Mouse (Mus musculus): ENCODE data around the gene Dkk2. TPM values are rescaled to one million over a fixed set of nuclear protein-coding genes. Genes with fewer than 3 reads are reported as not detected.
A peak's percentile ranks its signal among the peaks of the same experiment; 100 is the strongest.

The Dkk2 gene
- polyA plus RNA-seq, 1 experiment from 2014 or later, result 11.3 TPM

DNA sequence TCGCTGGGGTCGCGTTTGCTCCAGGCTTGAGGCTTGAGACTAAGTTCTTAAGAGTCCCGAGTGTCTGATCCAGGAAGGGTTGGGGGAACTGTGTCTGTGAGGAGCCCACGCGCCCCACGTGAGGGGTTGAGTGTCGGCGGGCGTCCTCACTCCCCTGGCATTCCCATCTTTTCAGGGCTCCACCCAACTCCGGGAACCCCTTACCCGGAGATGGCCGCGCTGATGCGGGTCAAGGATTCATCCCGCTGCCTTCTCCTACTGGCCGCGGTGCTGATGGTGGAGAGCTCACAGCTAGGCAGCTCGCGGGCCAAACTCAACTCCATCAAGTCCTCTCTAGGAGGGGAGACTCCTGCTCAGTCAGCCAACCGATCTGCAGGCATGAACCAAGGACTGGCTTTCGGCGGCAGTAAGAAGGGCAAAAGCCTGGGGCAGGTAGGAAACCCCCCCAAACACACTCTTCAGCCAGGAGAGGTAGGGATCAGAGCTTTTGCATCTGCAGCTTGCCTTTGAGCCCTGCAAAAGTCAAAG is 795 bp downstream of the Dkk2 start:
- Histone ChIP-seq H3K4me2 (replicated peaks) (peak overlapping the region; percentile 95), H3K27me3 (peaks cover 37% of the 10 kb centered on the region), H3K4me3 (peak overlapping the region; percentile 46), H3K4me1 (peaks cover 34% of the 10 kb centered on the region), H3K9ac (peak overlapping the region; percentile 46), H3K9me3 (replicated peaks) (no peaks in the 10 kb centered on the region), H3K27ac (no peak overlapping the region), H3K36me3 (no peaks in the 10 kb centered on the region)
- WGBS, result under 1% methylated on average over 23 of the region's 23 CpGs
- peak; percentile 9; the same call in 1 of the 2 replicates for ATAC-seq (ENCODE audit: low FRiP score)

DNA sequence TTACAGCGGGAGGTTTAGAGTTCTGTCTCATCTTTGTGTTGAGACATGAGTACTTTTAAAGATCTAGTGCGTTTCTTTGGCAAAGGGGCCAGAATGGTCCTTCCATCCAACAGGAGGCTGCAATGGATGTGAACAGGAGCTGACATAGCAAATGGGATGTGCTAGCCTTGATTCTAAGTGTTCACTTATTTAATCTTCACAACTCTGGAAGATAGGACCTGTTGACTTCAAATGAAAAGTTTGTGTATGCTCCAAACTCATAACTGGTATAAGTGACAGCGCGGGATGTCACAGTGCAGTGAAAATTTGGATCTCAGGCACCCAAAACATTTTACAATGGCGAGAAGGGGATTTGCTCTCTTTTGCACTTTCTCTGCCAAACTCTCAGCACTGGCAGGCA is 1.4 kb downstream of the Dkk2 start:
- H3K27ac ChIP-seq, result no peak overlapping the region
- H3K4me3 ChIP-seq, result peak overlapping the region; percentile 46
- peaks cover 37% of the 10 kb centered on the region for H3K27me3 ChIP-seq
- no peaks in the 10 kb centered on the region for H3K36me3 ChIP-seq
- H3K9ac ChIP-seq, result no peak overlapping the region
- peak overlapping the region; percentile 95 for H3K4me2 ChIP-seq (replicated peaks)
- no peaks in the 10 kb centered on the region for H3K9me3 ChIP-seq (replicated peaks)
- 25% methylated on average over 5 of the region's 5 CpGs for WGBS
- no peak for ATAC-seq (ENCODE audit: low FRiP score)
- peaks cover 34% of the 10 kb centered on the region for H3K4me1 ChIP-seq

DNA sequence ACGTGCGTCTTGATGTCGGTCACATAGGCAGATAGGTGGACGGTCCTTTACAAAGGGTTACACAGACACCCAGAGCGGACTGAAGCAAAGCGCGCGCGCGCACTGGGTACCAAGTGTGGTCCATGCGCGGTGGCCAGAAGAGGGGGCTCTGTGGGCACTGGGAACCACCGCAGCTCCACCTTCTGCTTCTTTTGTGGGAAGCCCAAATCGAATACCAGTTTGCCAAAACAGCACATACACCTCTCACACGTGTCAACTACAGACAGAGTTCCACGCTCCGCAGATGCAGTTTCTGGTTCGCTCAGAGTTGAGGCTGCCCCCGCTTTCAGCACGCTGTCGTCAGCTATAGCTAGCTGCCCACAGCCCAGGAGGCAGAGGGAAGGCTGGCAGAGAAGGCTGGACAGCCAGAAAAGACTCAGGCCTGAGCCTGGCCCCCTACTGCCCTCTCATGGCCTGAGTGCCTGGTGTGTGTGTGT is 2.0 kb downstream of the Dkk2 start:
- Histone ChIP-seq H3K4me2 (replicated peaks) (peak overlapping the region; percentile 95), H3K4me1 (peaks cover 34% of the 10 kb centered on the region), H3K27ac (no peak overlapping the region), H3K9me3 (replicated peaks) (no peaks in the 10 kb centered on the region), H3K9ac (peak overlapping the region; percentile 64), H3K4me3 (peak overlapping the region; percentile 46), H3K27me3 (peaks cover 37% of the 10 kb centered on the region), H3K36me3 (no peaks in the 10 kb centered on the region)
- under 1% methylated on average over 21 of the region's 21 CpGs for WGBS
- ATAC-seq (ENCODE audit: low FRiP score), result peak; percentile 88

GRCm38 (mm10) chr3:132092983-132093382 is 7.9 kb downstream of the Dkk2 start:
- 93% methylated on average over 3 of the region's 3 CpGs for WGBS
- H3K4me1 ChIP-seq, result no peaks in the 10 kb centered on the region
- no peaks in the 10 kb centered on the region; the same call in 1 of the 2 replicates for H3K9me3 ChIP-seq (replicated peaks)
- no peak overlapping the region for H3K4me3 ChIP-seq
- no peaks in the 10 kb centered on the region for H3K36me3 ChIP-seq
- H3K9ac ChIP-seq, result no peak overlapping the region
- no peak for ATAC-seq (ENCODE audit: low FRiP score)
- H3K27ac ChIP-seq, result no peak overlapping the region
- H3K27me3 ChIP-seq, result no peaks in the 10 kb centered on the region
- no peak overlapping the region for H3K4me2 ChIP-seq (replicated peaks)

DNA sequence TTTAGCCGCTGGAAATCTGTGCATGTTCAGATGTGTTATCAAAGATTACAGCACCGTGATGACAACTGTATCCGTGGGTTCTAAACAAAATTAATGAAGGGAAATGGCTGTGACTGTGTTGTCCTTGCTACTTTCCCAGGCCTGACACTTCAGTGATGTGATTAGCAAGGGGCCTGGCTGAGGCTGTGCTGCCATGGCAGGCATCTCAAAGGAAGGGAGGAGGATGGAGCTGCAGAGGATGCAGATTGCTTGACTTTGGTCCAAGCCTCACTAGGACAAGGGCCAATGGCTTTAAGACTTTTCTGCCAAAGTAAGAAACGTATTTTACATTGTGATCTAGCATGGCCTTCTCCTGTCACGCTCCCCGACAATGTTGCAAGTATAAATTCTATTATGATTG is 11.2 kb downstream of the Dkk2 start:
- WGBS, result 85% methylated on average over 6 of the region's 6 CpGs

GRCm38 (mm10) chr3:132100746-132101145 is 15.7 kb downstream of the Dkk2 start:
- no peak overlapping the region for H3K4me3 ChIP-seq
- H3K9ac ChIP-seq, result no peak overlapping the region
- WGBS, result 80% methylated on average over 3 of the region's 3 CpGs
- ATAC-seq (ENCODE audit: low FRiP score), result no peak
- H3K4me2 ChIP-seq (replicated peaks), result no peak overlapping the region
- H3K36me3 ChIP-seq, result no peaks in the 10 kb centered on the region
- no peaks in the 10 kb centered on the region for H3K4me1 ChIP-seq
- H3K27me3 ChIP-seq, result no peaks in the 10 kb centered on the region
- H3K27ac ChIP-seq, result no peak overlapping the region
- no peaks in the 10 kb centered on the region for H3K9me3 ChIP-seq (replicated peaks)

More for the DNA sequence above, 11.2 kb downstream of the Dkk2 start:
- no peak for ATAC-seq (ENCODE audit: low FRiP score)
- H3K36me3 ChIP-seq, result no peaks in the 10 kb centered on the region
- no peak overlapping the region for H3K9ac ChIP-seq
- no peak overlapping the region for H3K4me3 ChIP-seq
- H3K9me3 ChIP-seq (replicated peaks), result no peaks in the 10 kb centered on the region; the same call in 1 of the 2 replicates
- H3K4me1 ChIP-seq, result no peaks in the 10 kb centered on the region
- no peaks in the 10 kb centered on the region for H3K27me3 ChIP-seq
- no peak overlapping the region for H3K4me2 ChIP-seq (replicated peaks)
- no peak overlapping the region for H3K27ac ChIP-seq

- Histone ChIP-seq H3K4me2 (replicated peaks) (no peak overlapping the region), H3K4me1 (no peaks in the 10 kb centered on the region), H3K27ac (no peak overlapping the region), H3K36me3 (no peaks in the 10 kb centered on the region), H3K9ac (no peak overlapping the region), H3K27me3 (no peaks in the 10 kb centered on the region), H3K9me3 (replicated peaks) (no peaks in the 10 kb centered on the region), H3K4me3 (no peak overlapping the region)
- ATAC-seq (ENCODE audit: low FRiP score), result no peak
- 67% methylated on average over 9 of the region's 9 CpGs for WGBS
Observed at GRCm38 (mm10) chr3:132103020-132103419, 17.9 kb downstream of the Dkk2 start.

- ATAC-seq (ENCODE audit: low FRiP score), result no peak
- 49% methylated on average over 7 of the region's 7 CpGs for WGBS
- H3K4me1 ChIP-seq, result no peaks in the 10 kb centered on the region
- no peak overlapping the region for H3K9ac ChIP-seq
- no peak overlapping the region for H3K4me3 ChIP-seq
- no peaks in the 10 kb centered on the region for H3K9me3 ChIP-seq (replicated peaks)
- no peaks in the 10 kb centered on the region for H3K27me3 ChIP-seq
- no peak overlapping the region for H3K27ac ChIP-seq
- no peaks in the 10 kb centered on the region for H3K36me3 ChIP-seq
- H3K4me2 ChIP-seq (replicated peaks), result no peak overlapping the region
Observed at GRCm38 (mm10) chr3:132103454-132103853, 18.4 kb downstream of the Dkk2 start.

GRCm38 (mm10) chr3:132115772-132116511 is 30.9 kb downstream of the Dkk2 start:
- Histone ChIP-seq H3K4me1 (no peaks in the 10 kb centered on the region), H3K4me3 (no peak overlapping the region), H3K27ac (no peak overlapping the region), H3K9me3 (replicated peaks) (no peaks in the 10 kb centered on the region), H3K36me3 (no peaks in the 10 kb centered on the region), H3K27me3 (no peaks in the 10 kb centered on the region), H3K9ac (no peak overlapping the region), H3K4me2 (replicated peaks) (no peak overlapping the region)
- ATAC-seq (ENCODE audit: low FRiP score), result no peak
- 81% methylated on average over 7 of the region's 7 CpGs for WGBS

GRCm38 (mm10) chr3:132121344-132121743 is 36.3 kb downstream of the Dkk2 start:
- Histone ChIP-seq H3K4me3 (no peak overlapping the region), H3K9ac (no peak overlapping the region), H3K27me3 (no peaks in the 10 kb centered on the region), H3K27ac (no peak overlapping the region), H3K4me2 (replicated peaks) (no peak overlapping the region), H3K4me1 (no peaks in the 10 kb centered on the region), H3K36me3 (no peaks in the 10 kb centered on the region), H3K9me3 (replicated peaks) (no peaks in the 10 kb centered on the region)
- 72% methylated on average over 5 of the region's 5 CpGs for WGBS
- no peak for ATAC-seq (ENCODE audit: low FRiP score)

DNA sequence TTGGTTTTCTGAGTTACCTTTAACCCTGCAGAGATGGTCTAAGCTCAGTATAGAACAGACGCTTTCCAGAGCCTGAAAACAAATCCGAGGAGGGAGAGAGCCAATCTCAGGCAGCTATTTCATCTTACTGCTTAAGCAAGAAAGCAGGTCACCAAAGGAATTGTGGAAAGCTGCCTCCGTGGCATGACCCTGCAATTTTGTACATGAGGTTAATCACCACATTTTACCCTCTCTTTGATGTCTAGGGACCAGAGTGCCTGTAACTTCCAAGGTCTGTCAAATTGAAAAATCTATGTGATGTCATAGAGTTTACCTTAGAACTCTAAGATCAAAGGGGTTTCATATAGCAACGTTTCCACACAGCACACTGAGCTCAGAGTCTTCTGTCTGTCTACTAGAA is 37.5 kb downstream of the Dkk2 start:
- H3K4me3 ChIP-seq, result no peak overlapping the region
- H3K36me3 ChIP-seq, result no peaks in the 10 kb centered on the region
- 53% methylated on average over 4 of the region's 4 CpGs for WGBS
- H3K27me3 ChIP-seq, result no peaks in the 10 kb centered on the region
- H3K9ac ChIP-seq, result no peak overlapping the region
- no peak for ATAC-seq (ENCODE audit: low FRiP score)
- H3K4me2 ChIP-seq (replicated peaks), result no peak overlapping the region
- no peak overlapping the region for H3K27ac ChIP-seq
- H3K4me1 ChIP-seq, result no peaks in the 10 kb centered on the region
- H3K9me3 ChIP-seq (replicated peaks), result no peaks in the 10 kb centered on the region

- Histone ChIP-seq H3K27me3 (no peaks in the 10 kb centered on the region), H3K4me3 (no peak overlapping the region), H3K9me3 (replicated peaks) (no peaks in the 10 kb centered on the region), H3K4me1 (no peaks in the 10 kb centered on the region), H3K4me2 (replicated peaks) (no peak overlapping the region), H3K9ac (no peak overlapping the region), H3K27ac (no peak overlapping the region), H3K36me3 (no peaks in the 10 kb centered on the region)
- no peak for ATAC-seq (ENCODE audit: low FRiP score)
- WGBS, result 84% methylated on average over 8 of the region's 8 CpGs
Observed at GRCm38 (mm10) chr3:132125227-132125740, 40.2 kb downstream of the Dkk2 start.
